Mouse (Mus musculus) heart, postnatal 0 days (tissue): ENCODE data around the gene Nipal1.

Experiments
- CTCF ChIP-seq: IDR thresholded peaks from 2 replicates; pipeline ENCODE4 v1.5.1; 2016; ENCODE audit warnings: antibody characterized with exemption, control low read depth, low read depth
- EP300 ChIP-seq: IDR thresholded peaks from 2 replicates; pipeline ENCODE4 v1.6.1; 2016; ENCODE audit warnings: antibody characterized with exemption, low read depth

DNA sequence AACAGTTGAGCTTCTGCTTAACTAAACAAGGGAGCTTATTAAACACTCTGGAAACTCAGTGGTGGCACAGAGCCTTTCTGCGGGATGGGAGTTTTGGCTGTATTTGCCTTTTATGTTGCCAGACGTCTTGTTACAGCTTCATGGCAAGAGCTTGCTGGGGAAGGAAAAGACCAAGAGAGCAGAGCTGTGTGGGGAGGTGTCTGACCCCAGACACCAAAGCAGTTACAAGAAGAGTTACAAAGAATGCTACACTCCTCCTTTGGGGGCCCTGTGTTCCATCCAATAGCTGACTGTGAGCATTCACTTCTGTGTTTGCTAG lies 51.9 kb downstream of the Nipal1 start:
- no peak for TF ChIP-seq CTCF
- no peak for TF ChIP-seq EP300
